Mouse (Mus musculus) brain, embryonic 14.5 days (tissue): ENCODE results near the gene Mitd1. TPM values are rescaled to one million over a fixed set of nuclear protein-coding genes. Genes with fewer than 3 reads are reported as not detected.

Experiments used
- DNase-seq: peaks from one replicate; pipeline ENCODE4 v3.0.0-alpha.2; 2011; ENCODE audit warnings: low read depth
- CTCF ChIP-seq: fragments of 200-500 bp; IDR thresholded peaks from 2 replicates; pipeline ENCODE4 v1.5.1; 2012; ENCODE audit warnings: inconsistent platforms, mild to moderate bottlenecking, moderate library complexity, borderline replicate concordance; ENCODE audit not compliant: insufficient read depth, insufficient read length; ENCODE audit errors: extremely low read depth
- POLR2A ChIP-seq: fragments of 200-500 bp; IDR thresholded peaks from 2 replicates; pipeline ENCODE4 v1.6.1; 2012; ENCODE audit warnings: mild to moderate bottlenecking, inconsistent platforms, borderline replicate concordance; ENCODE audit not compliant: poor library complexity, insufficient read depth, insufficient read length, severe bottlenecking; ENCODE audit errors: extremely low read depth
- polyA plus RNA-seq: library from polyadenylated mRNA; depleted of rRNA; stranded (reverse); fragments of >200 nt; gene quantifications from 2 replicates; pipeline ENCODE4 v1.2.3, GENCODE M21; 2012; rRNA removed

Mitd1 gene
- polyA plus RNA-seq, 1 experiment, result 16.5 TPM

DNA sequence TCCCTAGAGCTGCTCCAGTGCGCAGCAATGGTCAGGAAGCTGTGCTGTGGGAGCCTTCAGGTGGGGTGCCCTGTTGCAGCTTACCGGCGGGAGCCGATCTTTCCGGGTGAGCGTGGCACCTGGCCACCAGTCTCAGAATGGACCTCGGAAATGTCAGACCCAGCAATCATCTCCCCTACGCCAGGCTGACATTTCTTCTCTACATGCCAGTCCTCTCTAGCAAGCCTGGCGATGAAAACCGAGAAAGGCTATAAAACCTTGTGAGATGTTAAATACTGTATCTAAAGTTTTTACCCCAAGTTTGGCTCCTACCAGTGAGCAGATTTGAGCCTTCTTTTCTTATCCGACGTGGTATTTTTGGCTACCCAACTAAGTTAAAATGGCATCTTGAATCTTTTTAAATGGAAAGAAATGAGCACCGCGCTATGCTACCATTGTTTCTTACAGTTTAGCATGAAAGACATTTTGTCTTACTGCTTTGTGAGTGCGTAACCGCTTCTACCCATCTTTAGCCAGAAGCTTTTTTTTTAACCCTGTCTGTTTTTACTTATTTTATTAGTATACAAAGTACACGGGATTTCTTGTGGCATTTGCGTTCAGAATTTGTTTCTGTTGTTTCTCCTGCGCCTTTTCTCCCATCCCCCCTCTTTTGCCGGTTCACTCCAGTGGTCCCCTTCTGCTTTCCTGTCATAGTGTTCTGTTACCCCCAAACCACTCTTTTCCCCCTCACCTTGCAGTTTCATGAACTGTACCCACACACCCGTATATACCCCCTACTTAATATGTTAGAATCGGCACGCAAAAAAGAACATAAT, 24.6 kb downstream of the Mitd1 start:
- TF ChIP-seq CTCF (no peak), POLR2A (no peak)
- no peak for DNase-seq

DNA sequence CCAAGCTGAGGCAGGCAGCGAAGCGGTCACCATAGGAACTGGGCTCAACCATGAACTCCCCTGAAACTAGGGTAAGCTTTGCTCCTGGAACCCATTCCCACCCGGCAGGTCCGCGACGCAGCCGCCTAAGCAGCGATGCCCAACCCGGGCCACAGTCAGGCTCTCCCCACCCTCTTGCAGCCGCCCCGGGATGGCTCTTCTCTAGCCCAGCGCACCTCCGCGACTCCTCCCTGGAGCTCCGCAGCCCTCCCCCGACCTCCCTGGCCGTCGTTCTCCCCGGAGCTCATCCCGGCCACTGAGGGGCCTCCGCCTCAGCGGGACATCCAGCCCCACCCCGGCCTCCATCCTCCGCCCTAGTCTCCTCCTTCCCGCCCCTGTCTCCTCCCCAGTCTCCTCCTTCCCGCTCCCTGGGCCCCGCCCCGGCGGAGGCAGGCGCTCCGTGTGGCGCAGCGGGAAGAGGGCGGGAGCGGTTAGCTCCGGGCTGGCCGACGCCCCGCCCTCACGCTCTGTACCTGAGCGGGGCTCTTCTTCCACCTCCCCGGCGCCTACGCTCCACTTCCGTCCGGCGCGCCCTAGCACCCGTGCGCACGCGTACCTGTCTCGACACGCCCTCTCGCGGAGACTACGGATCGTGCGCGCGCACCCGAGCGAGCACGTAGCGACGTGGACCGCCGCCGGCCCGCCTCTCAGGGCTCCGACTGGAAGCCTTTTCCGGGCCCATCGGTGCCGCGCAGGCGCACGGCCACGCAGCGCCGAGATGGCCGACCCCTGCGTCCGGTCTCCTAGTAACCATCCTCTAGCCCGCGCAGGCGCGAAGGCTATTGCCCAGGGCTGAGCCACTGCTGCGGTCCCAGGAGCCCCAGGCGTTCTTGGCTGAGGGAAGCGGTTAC, 25.5 kb downstream of the Mitd1 start:
- DNase-seq, result peak; percentile 100

DNA sequence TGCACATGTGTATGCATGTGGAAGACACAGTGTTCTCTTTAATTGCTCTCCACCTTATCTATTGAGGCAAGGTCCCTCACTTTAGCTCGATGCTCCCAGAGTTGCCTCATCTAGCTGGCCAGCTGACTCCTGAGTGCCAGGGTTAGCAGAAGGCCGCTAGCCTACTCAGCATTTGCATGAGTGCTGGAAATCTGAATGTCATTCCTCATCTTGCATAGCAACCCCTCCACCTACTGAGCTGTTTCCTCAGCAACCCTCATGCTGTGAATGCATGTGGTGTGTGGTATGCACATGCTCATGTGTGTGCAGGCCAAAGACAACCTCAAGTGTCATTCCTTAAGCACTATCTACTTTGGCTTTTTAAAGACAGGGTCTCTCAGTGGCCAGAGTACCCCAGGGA, 39.5 kb downstream of the Mitd1 start:
- TF ChIP-seq POLR2A (no peak), CTCF (no peak)
- peak; percentile 2 for DNase-seq

More for the DNA sequence above, 25.5 kb downstream of the Mitd1 start:
- TF ChIP-seq CTCF (peak; percentile 30; the same call in 1 of the 2 replicates), POLR2A (peak; percentile 73; the same call in 1 of the 2 replicates)

DNA sequence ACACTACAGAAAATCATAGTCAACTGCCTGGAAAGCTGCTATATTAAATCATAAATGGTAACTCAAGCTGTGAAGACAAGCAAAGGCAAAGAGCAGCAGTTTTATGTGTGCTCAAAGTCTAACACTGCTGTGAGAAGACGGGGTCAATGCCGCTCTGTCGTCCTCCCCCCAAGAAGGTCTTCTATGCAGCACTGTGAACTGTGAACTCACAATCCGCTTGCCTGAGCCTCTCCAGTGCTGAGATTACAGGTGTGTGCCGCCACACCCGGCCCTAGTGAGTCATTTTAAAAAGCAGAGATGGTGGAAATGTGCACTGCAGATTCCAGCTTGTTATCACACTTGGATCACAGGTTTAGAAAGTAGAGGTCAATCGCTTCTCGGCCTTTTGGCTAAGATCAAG, 43.3 kb downstream of the Mitd1 start:
- TF ChIP-seq CTCF (no peak), POLR2A (no peak)
- no peak for DNase-seq

DNA sequence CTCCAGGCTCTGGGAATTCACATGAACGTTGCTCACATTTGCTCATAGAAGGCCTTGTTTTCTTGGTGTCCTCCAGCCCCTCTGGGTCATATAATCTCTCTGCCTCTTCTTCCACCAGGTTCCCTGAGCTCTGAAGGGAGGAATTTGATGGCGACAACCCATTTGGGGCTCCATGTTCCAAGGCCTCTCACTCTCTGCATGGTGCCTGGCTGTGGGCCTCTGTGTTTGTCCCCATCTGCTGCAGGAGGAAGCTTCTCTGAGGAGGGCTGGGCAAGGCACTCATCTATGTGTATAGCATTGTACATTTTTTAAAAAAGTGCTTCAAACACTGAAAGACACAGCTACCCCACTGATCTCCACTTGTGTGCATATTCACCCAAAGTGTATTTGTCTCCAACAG, 58.5 kb downstream of the Mitd1 start:
- DNase-seq, result peak; percentile 1
- TF ChIP-seq POLR2A (no peak), CTCF (no peak)

Other genes with a start within 250 kb of the Mitd1 start
- 1.9 and 2.8 TPM in 2 replicates for gene 2010300C02Rik, start 170.3 kb downstream of the Mitd1 start, polyA plus RNA-seq
- gene Tsga10, start 24.0 kb downstream of the Mitd1 start, polyA plus RNA-seq, result 16.0 and 17.6 TPM in 2 replicates
- gene Lipt1, start 18.7 kb downstream of the Mitd1 start, polyA plus RNA-seq, result 4.8 and 5.3 TPM in 2 replicates
- gene Mrpl30, start 66 bp upstream of the Mitd1 start, polyA plus RNA-seq, result 118 and 120 TPM in 2 replicates
- 0.03 TPM in 1 of 2 replicates, not detected in the other for gene Lyg2, start 26.1 kb upstream of the Mitd1 start, polyA plus RNA-seq
- not detected in 2 replicates for gene Lyg1, start 67.3 kb upstream of the Mitd1 start, polyA plus RNA-seq
- 49.7 and 51.0 TPM in 2 replicates for gene Txndc9, start 107.5 kb upstream of the Mitd1 start, polyA plus RNA-seq
- gene Eif5b, start 107.6 kb upstream of the Mitd1 start, polyA plus RNA-seq, result 20.0 and 28.0 TPM in 2 replicates
- gene Rev1, start 239.4 kb upstream of the Mitd1 start, polyA plus RNA-seq, result 30.7 and 34.9 TPM in 2 replicates